Mouse (Mus musculus): ENCODE measurements around the gene Smarcc1. TPM values are rescaled to one million over a fixed set of nuclear protein-coding genes. Genes with fewer than 3 reads are reported as not detected.

The Smarcc1 gene
- total and polyA plus RNA-seq, 3 experiments = 35.5 to 488 (median 79.0) TPM

DNA sequence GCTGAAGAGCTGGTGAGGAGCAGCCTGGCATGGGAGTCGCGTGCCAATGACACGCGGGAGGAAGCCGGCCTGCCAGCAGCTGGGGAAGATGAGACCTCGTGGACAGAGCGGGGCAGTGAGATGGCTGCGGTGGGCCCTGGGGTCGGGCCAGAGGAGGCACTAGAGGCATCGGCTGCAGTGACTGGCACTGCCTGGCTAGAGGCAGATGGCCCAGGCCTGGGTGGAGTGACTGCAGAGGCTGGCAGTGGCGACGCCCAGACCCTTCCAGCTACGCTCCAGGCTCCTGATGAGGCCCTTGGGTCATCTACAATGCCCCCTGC is 128.8 kb downstream of the Smarcc1 start:
- H3K79me2 ChIP-seq (ENCODE audit: control insufficient read depth, insufficient read depth, low read length, poor library complexity) = no peaks in the 10 kb centered on the region
- H3K9me3 ChIP-seq (replicated peaks; ENCODE audit: insufficient read depth, low read length) = no peaks in the 10 kb centered on the region
- no peak for DNase-seq (ENCODE audit: low read depth, low spot score)
- no peaks in the 10 kb centered on the region for H3K36me3 ChIP-seq (ENCODE audit: control insufficient read depth in 1 of 2, insufficient read depth in 2 of 2, low read length in 2 of 2)
- no peaks in the 10 kb centered on the region for H3K27me3 ChIP-seq (ENCODE audit: control insufficient read depth in 1 of 2, insufficient read depth in 2 of 2, low read length in 2 of 2)
- no peaks in the 10 kb centered on the region for H3K4me1 ChIP-seq (ENCODE audit: control insufficient read depth in 1 of 2, insufficient read depth in 2 of 2, low read length in 2 of 2)
- no peak overlapping the region for H3K27ac ChIP-seq (ENCODE audit: control insufficient read depth, low read depth, low read length)
- no peak overlapping the region for H3K4me3 ChIP-seq (ENCODE audit: control insufficient read depth in 1 of 2, insufficient read depth in 1 of 2, low read depth in 2 of 2, low read length in 2 of 2)
- no peak overlapping the region for H3K9ac ChIP-seq (ENCODE audit: control insufficient read depth, low read depth, low read length, poor library complexity, severe bottlenecking)
- no peak for TF ChIP-seq MXI1 (IDR thresholded peaks at IDR 0.05; ENCODE audit: low read depth, low read length)
- no peak for TF ChIP-seq UBTF (IDR thresholded peaks at IDR 0.05; ENCODE audit: borderline replicate concordance, insufficient read depth, low read depth, low read length)
- TF ChIP-seq ZC3H11A (IDR thresholded peaks at IDR 0.05; ENCODE audit: low read depth, low read length) = no peak
- no peak for TF ChIP-seq KAT2A (conservative IDR thresholded peaks at IDR 0.05; ENCODE audit: low read depth, low read length)
- no peak for TF ChIP-seq ELF1 (IDR thresholded peaks at IDR 0.05; ENCODE audit: low read depth, low read length)
- TF ChIP-seq JUND (IDR thresholded peaks at IDR 0.05; ENCODE audit: low read depth, low read length) = no peak
- TF ChIP-seq NELFE (IDR thresholded peaks at IDR 0.05; ENCODE audit: low read depth, low read length) = no peak
- TF ChIP-seq ZKSCAN1 (IDR thresholded peaks at IDR 0.05; ENCODE audit: low read depth, low read length) = no peak
- TF ChIP-seq CTCF (IDR thresholded peaks at IDR 0.05 in 2 of 3, conservative IDR thresholded peaks at IDR 0.05 in 1 of 3; ENCODE audit: control insufficient read depth in 1 of 3, insufficient read depth in 1 of 3, low read depth in 2 of 3, low read length in 3 of 3, poor library complexity in 1 of 3, severe bottlenecking in 1 of 3) = no peak
- no peak for TF ChIP-seq SMC3 (IDR thresholded peaks at IDR 0.05; ENCODE audit: low read depth, low read length)
- no peak for TF ChIP-seq RAD21 (IDR thresholded peaks at IDR 0.05; ENCODE audit: low read depth, low read length)

DNA sequence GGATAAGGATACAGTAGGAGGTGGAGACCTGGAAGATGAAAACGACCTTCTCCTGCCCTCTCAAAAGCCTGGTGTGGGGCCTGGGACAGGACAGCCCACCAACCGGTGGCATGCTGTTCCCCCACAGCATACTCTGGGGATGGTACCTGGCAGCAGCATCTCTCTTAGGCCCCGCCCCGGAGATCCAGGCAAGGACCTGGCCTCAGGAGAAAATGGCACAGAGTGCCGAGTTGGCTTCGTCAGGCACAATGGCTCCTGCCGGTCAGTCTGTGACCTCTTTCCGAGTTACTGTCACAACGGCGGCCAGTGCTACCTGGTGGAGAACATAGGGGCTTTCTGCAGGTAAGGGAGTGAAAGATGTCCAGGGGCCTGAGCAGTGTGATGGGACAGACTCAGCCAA is 129.5 kb downstream of the Smarcc1 start:
- Histone ChIP-seq H3K79me2 (ENCODE audit: control insufficient read depth, insufficient read depth, low read length, poor library complexity) (no peaks in the 10 kb centered on the region), H3K27ac (ENCODE audit: control insufficient read depth, low read depth, low read length) (no peak overlapping the region), H3K27me3 (ENCODE audit: control insufficient read depth in 1 of 2, insufficient read depth in 2 of 2, low read length in 2 of 2) (no peaks in the 10 kb centered on the region), H3K9ac (ENCODE audit: control insufficient read depth, low read depth, low read length, poor library complexity, severe bottlenecking) (no peak overlapping the region), H3K4me1 (ENCODE audit: control insufficient read depth in 1 of 2, insufficient read depth in 2 of 2, low read length in 2 of 2) (no peaks in the 10 kb centered on the region), H3K9me3 (replicated peaks; ENCODE audit: insufficient read depth, low read length) (no peaks in the 10 kb centered on the region), H3K36me3 (ENCODE audit: control insufficient read depth in 1 of 2, insufficient read depth in 2 of 2, low read length in 2 of 2) (no peaks in the 10 kb centered on the region), H3K4me3 (ENCODE audit: control insufficient read depth in 1 of 2, insufficient read depth in 1 of 2, low read depth in 2 of 2, low read length in 2 of 2) (no peak overlapping the region)
- TF ChIP-seq TAL1 (IDR thresholded peaks at IDR 0.05; ENCODE audit: low read length) (no peak), POLR2AphosphoS5 (IDR thresholded peaks at IDR 0.05; ENCODE audit: borderline replicate concordance, low read depth, low read length) (no peak), MAFK (IDR thresholded peaks at IDR 0.05; ENCODE audit: borderline replicate concordance, low read depth, low read length) (no peak), MAZ (IDR thresholded peaks at IDR 0.05; ENCODE audit: low read depth, low read length) (no peak), MYB (IDR thresholded peaks at IDR 0.05; ENCODE audit: low read depth, low read length) (no peak), GABPA (IDR thresholded peaks at IDR 0.05; ENCODE audit: low read depth, low read length) (no peak), UBTF (IDR thresholded peaks at IDR 0.05; ENCODE audit: borderline replicate concordance, insufficient read depth, low read depth, low read length) (no peak), ETS1 (IDR thresholded peaks at IDR 0.05; ENCODE audit: low read depth, low read length) (no peak), MEF2A (IDR thresholded peaks at IDR 0.05; ENCODE audit: extremely low read depth, insufficient replicate concordance, low read depth, low read length, poor library complexity, severe bottlenecking) (no peak), ZMIZ1 (IDR thresholded peaks at IDR 0.05; ENCODE audit: low read depth, low read length) (no peak)
- DNase-seq (ENCODE audit: low read depth, low spot score) = no peak
